Mouse (Mus musculus): ENCODE results near the gene Sestd1.

GRCm38 (mm10) chr2:77151255-77151654, 129.1 kb downstream of the Sestd1 start:
- TF ChIP-seq GATA1 (IDR thresholded peaks at IDR 0.05; ENCODE audit: low read length) (no peak), TAL1 (IDR thresholded peaks at IDR 0.05; ENCODE audit: low read length) (no peak)
